Mouse (Mus musculus) right cerebral cortex, postnatal 4 days (tissue): ENCODE measurements around the gene Ranbp9.

ENCODE experiments used
- DNase-seq: peaks from one replicate; pipeline ENCODE4 v3.0.0-alpha.2; 2022

The Ranbp9 gene

GRCm38 (mm10) chr13:43447721-43448120 lies 33.4 kb downstream of the Ranbp9 start:
- DNase-seq = no peak

GRCm38 (mm10) chr13:43445754-43446153 lies 35.3 kb downstream of the Ranbp9 start:
- no peak for DNase-seq

GRCm38 (mm10) chr13:43444717-43445116 lies 36.4 kb downstream of the Ranbp9 start:
- no peak for DNase-seq

- DNase-seq = no peak
Observed at GRCm38 (mm10) chr13:43443706-43444105, 37.4 kb downstream of the Ranbp9 start.

GRCm38 (mm10) chr13:43442551-43442950 lies 38.5 kb downstream of the Ranbp9 start:
- no peak for DNase-seq

GRCm38 (mm10) chr13:43440376-43440775 lies 40.7 kb downstream of the Ranbp9 start:
- DNase-seq = no peak

- DNase-seq = no peak
Observed at GRCm38 (mm10) chr13:43433395-43433794, 47.7 kb downstream of the Ranbp9 start.

GRCm38 (mm10) chr13:43428436-43428835 lies 52.6 kb downstream of the Ranbp9 start:
- DNase-seq = no peak

GRCm38 (mm10) chr13:43415249-43415648 lies 65.8 kb downstream of the Ranbp9 start:
- no peak for DNase-seq

GRCm38 (mm10) chr13:43413611-43414010 lies 67.5 kb downstream of the Ranbp9 start:
- no peak for DNase-seq

GRCm38 (mm10) chr13:43412311-43412710 lies 68.8 kb downstream of the Ranbp9 start:
- DNase-seq = no peak

GRCm38 (mm10) chr13:43399576-43399975 lies 81.5 kb downstream of the Ranbp9 start:
- DNase-seq = no peak

- peak; percentile 99 for DNase-seq
Observed at GRCm38 (mm10) chr13:43398297-43399080, 82.6 kb downstream of the Ranbp9 start, which contains the start of gene Nol7. Nol7 (plus strand) TSS chr13:43398390.

GRCm38 (mm10) chr13:43397700-43398296 lies 83.3 kb downstream of the Ranbp9 start:
- no peak for DNase-seq

GRCm38 (mm10) chr13:43385321-43385720 lies 95.8 kb downstream of the Ranbp9 start:
- DNase-seq = no peak

GRCm38 (mm10) chr13:43379989-43380388 lies 101.1 kb downstream of the Ranbp9 start:
- DNase-seq = no peak

GRCm38 (mm10) chr13:43374918-43375432 lies 106.1 kb downstream of the Ranbp9 start:
- DNase-seq = no peak

GRCm38 (mm10) chr13:43374205-43374604 lies 106.9 kb downstream of the Ranbp9 start:
- DNase-seq = no peak

GRCm38 (mm10) chr13:43372892-43373291 lies 108.2 kb downstream of the Ranbp9 start:
- DNase-seq = no peak

- DNase-seq = no peak
Observed at GRCm38 (mm10) chr13:43370063-43370462, 111.0 kb downstream of the Ranbp9 start.

GRCm38 (mm10) chr13:43365825-43366184 lies 115.3 kb downstream of the Ranbp9 start:
- DNase-seq = no peak

GRCm38 (mm10) chr13:43364985-43365824 lies 115.9 kb downstream of the Ranbp9 start, which contains the start of gene Sirt5:
Sirt5 (plus strand) TSS chr13:43365496.
- DNase-seq = peak; percentile 84

- no peak for DNase-seq
Observed at GRCm38 (mm10) chr13:43362353-43362752, 118.7 kb downstream of the Ranbp9 start.
